Mouse (Mus musculus): ENCODE data around the gene Ctse. TPM values are rescaled to one million over a fixed set of nuclear protein-coding genes. Genes with fewer than 3 reads are reported as not detected.

The Ctse gene
- polyA plus RNA-seq (2015; fragmentation: Nextera tagmentation; extraction: Ambion mirVana), result 0.55 and 0.60 TPM in 2 replicates

GRCm38 (mm10) chr1:131637791-131638540 is at the start of gene Ctse:
Gene Ctse (plus strand): TSS chr1:131638306.
- Histone ChIP-seq H3K27ac (replicated peaks) (no peak within 1 kb of the TSS), H3K4me1 (no peaks in the 10 kb centered on the region), H3K36me3 (no peaks in the 10 kb centered on the region), H3K4me2 (peak within 1 kb of the TSS; percentile 5; the same call in 1 of the 2 replicates), H3K9me3 (no peaks in the 10 kb centered on the region), H3K9ac (no peak within 1 kb of the TSS), H3K4me3 (peak within 1 kb of the TSS; percentile 13; the same call in 1 of the 2 replicates), H3K27me3 (replicated peaks) (no peaks in the 10 kb centered on the region)
- 48% methylated on average over 9 of the region's 9 CpGs for WGBS
- no peak for ATAC-seq (ENCODE audit: extremely low read depth, insufficient number of reproducible peaks, low FRiP score, low TSS enrichment)

GRCm38 (mm10) chr1:131598905-131599304 is 39.2 kb upstream of the Ctse start, which contains the start of gene Avpr1b:
Gene Avpr1b (plus strand): TSS chr1:131599239.
- peaks cover 45% of the 10 kb centered on the region for H3K27me3 ChIP-seq (replicated peaks)
- WGBS, result 21% methylated on average over 12 of the region's 12 CpGs
- H3K36me3 ChIP-seq, result no peaks in the 10 kb centered on the region
- H3K9ac ChIP-seq, result no peak within 1 kb of the TSS
- no peak within 1 kb of the TSS for H3K4me3 ChIP-seq
- H3K9me3 ChIP-seq, result no peaks in the 10 kb centered on the region
- H3K4me2 ChIP-seq, result peak within 1 kb of the TSS; percentile 47
- peaks cover 7% of the 10 kb centered on the region; the same call in 1 of the 2 replicates for H3K4me1 ChIP-seq
- no peak for ATAC-seq (ENCODE audit: extremely low read depth, insufficient number of reproducible peaks, low FRiP score, low TSS enrichment)
- H3K27ac ChIP-seq (replicated peaks), result no peak within 1 kb of the TSS

- Histone ChIP-seq H3K4me2 (no peak overlapping the region), H3K9me3 (no peaks in the 10 kb centered on the region), H3K4me1 (peaks cover 7% of the 10 kb centered on the region; the same call in 1 of the 2 replicates), H3K36me3 (no peaks in the 10 kb centered on the region), H3K27me3 (replicated peaks) (peaks cover 41% of the 10 kb centered on the region), H3K9ac (no peak overlapping the region), H3K4me3 (no peak overlapping the region), H3K27ac (replicated peaks) (no peak overlapping the region)
- no peak for ATAC-seq (ENCODE audit: extremely low read depth, insufficient number of reproducible peaks, low FRiP score, low TSS enrichment)
- WGBS, result 33% methylated on average over 11 of the region's 11 CpGs
Observed at GRCm38 (mm10) chr1:131600314-131600713, 37.8 kb upstream of the Ctse start.

- H3K9me3 ChIP-seq, result no peaks in the 10 kb centered on the region
- WGBS, result 65% methylated on average over 2 of the region's 2 CpGs
- H3K9ac ChIP-seq, result no peak overlapping the region
- no peaks in the 10 kb centered on the region for H3K36me3 ChIP-seq
- H3K4me3 ChIP-seq, result no peak overlapping the region
- no peak for ATAC-seq (ENCODE audit: extremely low read depth, insufficient number of reproducible peaks, low FRiP score, low TSS enrichment)
- peaks cover 4% of the 10 kb centered on the region for H3K27me3 ChIP-seq (replicated peaks)
- H3K27ac ChIP-seq (replicated peaks), result no peak overlapping the region
- H3K4me2 ChIP-seq, result no peak overlapping the region
- H3K4me1 ChIP-seq, result no peaks in the 10 kb centered on the region
Observed at GRCm38 (mm10) chr1:131606719-131607118, 31.4 kb upstream of the Ctse start.

GRCm38 (mm10) chr1:131612556-131613155 is 25.4 kb upstream of the Ctse start:
- Histone ChIP-seq H3K36me3 (no peaks in the 10 kb centered on the region), H3K4me3 (no peak overlapping the region), H3K9ac (no peak overlapping the region), H3K4me1 (peaks cover 11% of the 10 kb centered on the region), H3K4me2 (no peak overlapping the region), H3K9me3 (no peaks in the 10 kb centered on the region), H3K27ac (replicated peaks) (no peak overlapping the region), H3K27me3 (replicated peaks) (no peaks in the 10 kb centered on the region)
- ATAC-seq (ENCODE audit: extremely low read depth, insufficient number of reproducible peaks, low FRiP score, low TSS enrichment), result no peak
- 39% methylated on average over 4 of the region's 4 CpGs for WGBS

- ATAC-seq (ENCODE audit: extremely low read depth, insufficient number of reproducible peaks, low FRiP score, low TSS enrichment), result peak; percentile 51
- H3K9me3 ChIP-seq, result no peaks in the 10 kb centered on the region
- H3K4me1 ChIP-seq, result peaks cover 11% of the 10 kb centered on the region
- no peaks in the 10 kb centered on the region for H3K36me3 ChIP-seq
- H3K4me2 ChIP-seq, result no peak overlapping the region
- 64% methylated on average over 16 of the region's 16 CpGs for WGBS
- H3K9ac ChIP-seq, result no peak overlapping the region
- H3K27ac ChIP-seq (replicated peaks), result no peak overlapping the region
- H3K4me3 ChIP-seq, result no peak overlapping the region
- H3K27me3 ChIP-seq (replicated peaks), result no peaks in the 10 kb centered on the region
Observed at GRCm38 (mm10) chr1:131613361-131614133, 24.6 kb upstream of the Ctse start.

GRCm38 (mm10) chr1:131614641-131615040 is 23.5 kb upstream of the Ctse start:
- H3K4me2 ChIP-seq, result no peak overlapping the region
- H3K36me3 ChIP-seq, result no peaks in the 10 kb centered on the region
- H3K9ac ChIP-seq, result no peak overlapping the region
- H3K4me1 ChIP-seq, result peaks cover 11% of the 10 kb centered on the region
- H3K27ac ChIP-seq (replicated peaks), result no peak overlapping the region
- no peaks in the 10 kb centered on the region for H3K27me3 ChIP-seq (replicated peaks)
- no peak for ATAC-seq (ENCODE audit: extremely low read depth, insufficient number of reproducible peaks, low FRiP score, low TSS enrichment)
- 66% methylated on average over 6 of the region's 6 CpGs for WGBS
- no peaks in the 10 kb centered on the region for H3K9me3 ChIP-seq
- H3K4me3 ChIP-seq, result no peak overlapping the region

GRCm38 (mm10) chr1:131616131-131616530 is 22.0 kb upstream of the Ctse start:
- H3K4me3 ChIP-seq, result no peak overlapping the region
- WGBS, result 67% methylated on average over 1 of the region's 1 CpGs

GRCm38 (mm10) chr1:131616546-131617220 is 21.4 kb upstream of the Ctse start:
- Histone ChIP-seq H3K36me3 (no peaks in the 10 kb centered on the region), H3K27me3 (replicated peaks) (no peaks in the 10 kb centered on the region), H3K4me2 (no peak overlapping the region), H3K9me3 (no peaks in the 10 kb centered on the region), H3K4me1 (peaks cover 11% of the 10 kb centered on the region), H3K9ac (no peak overlapping the region), H3K27ac (replicated peaks) (no peak overlapping the region), H3K4me3 (no peak overlapping the region)
- WGBS, result 42% methylated on average over 5 of the region's 5 CpGs
- ATAC-seq (ENCODE audit: extremely low read depth, insufficient number of reproducible peaks, low FRiP score, low TSS enrichment), result no peak

More at GRCm38 (mm10) chr1:131616131-131616530, 22.0 kb upstream of the Ctse start:
- H3K36me3 ChIP-seq, result no peaks in the 10 kb centered on the region
- H3K27me3 ChIP-seq (replicated peaks), result no peaks in the 10 kb centered on the region
- peaks cover 11% of the 10 kb centered on the region for H3K4me1 ChIP-seq
- no peaks in the 10 kb centered on the region for H3K9me3 ChIP-seq
- ATAC-seq (ENCODE audit: extremely low read depth, insufficient number of reproducible peaks, low FRiP score, low TSS enrichment), result no peak
- H3K9ac ChIP-seq, result no peak overlapping the region
- no peak overlapping the region for H3K27ac ChIP-seq (replicated peaks)
- H3K4me2 ChIP-seq, result no peak overlapping the region

GRCm38 (mm10) chr1:131618576-131618975 is 19.5 kb upstream of the Ctse start:
- Histone ChIP-seq H3K27ac (replicated peaks) (no peak overlapping the region), H3K4me2 (no peak overlapping the region), H3K36me3 (no peaks in the 10 kb centered on the region), H3K4me1 (peaks cover 11% of the 10 kb centered on the region), H3K9ac (no peak overlapping the region), H3K4me3 (no peak overlapping the region), H3K9me3 (no peaks in the 10 kb centered on the region), H3K27me3 (replicated peaks) (no peaks in the 10 kb centered on the region)
- ATAC-seq (ENCODE audit: extremely low read depth, insufficient number of reproducible peaks, low FRiP score, low TSS enrichment), result no peak
- WGBS, result 78% methylated on average over 1 of the region's 1 CpGs

- Histone ChIP-seq H3K27ac (replicated peaks) (no peak overlapping the region), H3K9me3 (no peaks in the 10 kb centered on the region), H3K4me3 (no peak overlapping the region), H3K4me1 (peaks cover 13% of the 10 kb centered on the region), H3K4me2 (no peak overlapping the region), H3K27me3 (replicated peaks) (no peaks in the 10 kb centered on the region), H3K36me3 (no peaks in the 10 kb centered on the region), H3K9ac (no peak overlapping the region)
- no peak for ATAC-seq (ENCODE audit: extremely low read depth, insufficient number of reproducible peaks, low FRiP score, low TSS enrichment)
- 72% methylated on average over 7 of the region's 7 CpGs for WGBS
Observed at GRCm38 (mm10) chr1:131619348-131619747, 18.8 kb upstream of the Ctse start.

Data from heart, embryonic 13.5 days (tissue).